Mouse (Mus musculus) kidney, postnatal 36 days (tissue): ENCODE data around the gene Mrpl35.

Experiments
- DNase-seq, 2 experiments: peaks; one replicate each; pipeline ENCODE4 v3.0.0; 2021 to 2022; ENCODE audit warnings: mixed read lengths in 2 of 2

Mrpl35 gene

GRCm38 (mm10) chr6:71799391-71799790, 27.4 kb downstream of the Mrpl35 start:
- DNase-seq: no peak

DNA sequence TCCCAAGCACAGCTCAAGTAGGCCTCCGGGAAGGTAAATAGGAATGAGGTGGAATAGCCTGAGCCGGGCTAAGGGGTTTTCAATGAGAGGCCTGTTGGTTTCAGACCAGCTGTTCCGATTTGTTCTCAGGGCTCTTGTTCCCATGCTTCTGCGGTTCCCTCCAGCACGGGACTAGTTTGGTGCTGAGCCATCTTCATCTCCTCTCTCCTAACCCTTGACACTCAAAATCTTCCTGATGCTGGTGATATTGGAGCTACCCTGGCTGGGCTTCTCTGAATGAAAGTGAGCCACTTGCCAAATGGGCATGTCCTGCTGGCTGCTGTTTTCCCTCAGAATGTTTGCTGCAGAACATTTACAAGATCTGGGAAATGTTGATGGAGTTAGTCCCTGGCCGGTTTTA, 35.0 kb downstream of the Mrpl35 start:
- no peak for DNase-seq

DNA sequence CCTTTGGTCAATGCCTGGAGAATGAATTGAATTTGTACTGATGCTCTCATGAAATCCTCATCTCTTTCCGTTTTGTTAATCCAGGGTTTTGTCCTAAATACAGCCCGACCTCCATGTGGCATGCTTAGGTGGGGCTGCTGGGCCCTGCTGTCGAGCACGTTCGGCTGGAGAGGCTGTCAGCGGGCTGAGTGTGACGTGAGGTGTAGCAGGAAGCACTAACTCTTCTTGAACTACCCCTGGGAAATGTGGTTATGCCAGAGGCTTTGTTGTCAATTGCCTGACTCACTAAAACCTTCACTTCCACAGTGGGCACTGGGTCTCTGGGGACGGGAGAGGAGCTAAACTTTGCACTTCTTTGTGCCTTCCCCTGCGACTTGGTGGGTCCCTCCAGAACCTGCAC, 38.4 kb downstream of the Mrpl35 start:
- DNase-seq: no peak

- DNase-seq: no peak
Measured at GRCm38 (mm10) chr6:71783165-71783564, 43.6 kb downstream of the Mrpl35 start.

DNA sequence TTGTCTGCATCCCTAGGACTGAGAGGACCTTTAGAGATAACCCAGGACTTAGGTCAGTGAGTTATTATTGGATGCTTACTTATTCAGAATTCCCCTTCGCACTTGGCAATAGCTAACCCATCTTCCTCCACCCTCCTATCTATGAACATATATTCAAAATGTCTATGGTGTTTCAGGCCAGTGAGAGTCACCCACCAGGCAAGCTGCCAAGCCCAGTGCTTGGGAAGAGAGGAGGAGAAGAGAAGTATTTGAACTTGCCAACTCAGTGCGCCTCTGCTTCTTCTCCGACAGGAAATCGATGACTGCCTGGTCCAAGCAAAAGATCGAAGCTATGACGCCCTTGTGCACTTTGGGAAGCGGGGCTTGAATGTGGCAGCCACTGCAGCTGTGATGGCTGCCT, 46.3 kb downstream of the Mrpl35 start:
- no peak for DNase-seq

- no peak for DNase-seq
Measured at GRCm38 (mm10) chr6:71779831-71780230, 46.9 kb downstream of the Mrpl35 start.

DNA sequence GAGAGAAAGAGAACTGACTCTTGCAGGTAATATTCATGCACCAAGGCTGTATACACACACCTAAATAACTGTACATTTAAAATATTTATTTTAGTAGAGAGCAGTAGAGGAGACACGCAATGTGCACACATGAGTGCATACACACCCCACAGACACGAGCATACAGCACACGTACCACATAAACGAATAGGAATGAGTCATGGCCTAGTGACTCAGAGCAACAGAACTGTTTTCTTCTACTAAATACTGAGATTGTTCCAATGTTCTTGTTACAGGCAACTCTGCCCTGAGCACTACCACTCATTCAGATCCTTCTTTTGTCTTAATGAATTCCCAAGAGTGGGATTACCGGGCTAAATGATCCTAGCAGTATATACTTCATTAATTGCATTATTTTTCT, 48.8 kb downstream of the Mrpl35 start:
- no peak for DNase-seq

GRCm38 (mm10) chr6:71772636-71773208, 54.0 kb downstream of the Mrpl35 start:
- no peak for DNase-seq

DNA sequence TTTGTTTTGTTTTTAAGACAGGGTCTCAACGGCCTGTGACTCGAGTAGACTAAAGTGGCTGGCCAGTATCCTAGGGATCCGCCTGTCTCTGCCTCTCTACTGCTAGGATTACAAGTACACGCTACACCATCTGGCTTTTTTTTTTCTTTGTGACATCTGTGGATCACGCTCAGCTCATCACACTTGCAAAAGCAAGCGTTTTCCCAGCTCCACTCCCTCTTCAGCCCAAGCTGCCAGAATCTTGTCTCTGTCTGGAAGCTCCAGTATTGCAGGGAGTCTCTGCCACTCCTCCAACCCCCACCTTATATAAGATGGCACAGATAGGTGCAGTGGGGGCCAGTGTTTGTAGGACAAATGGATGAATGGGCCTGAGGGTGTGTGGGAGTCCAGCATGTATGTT, 54.6 kb downstream of the Mrpl35 start:
- DNase-seq: no peak

GRCm38 (mm10) chr6:71771282-71771681, 55.5 kb downstream of the Mrpl35 start:
- DNase-seq: no peak

- no peak for DNase-seq
Measured at GRCm38 (mm10) chr6:71770856-71771255, 55.9 kb downstream of the Mrpl35 start.

DNA sequence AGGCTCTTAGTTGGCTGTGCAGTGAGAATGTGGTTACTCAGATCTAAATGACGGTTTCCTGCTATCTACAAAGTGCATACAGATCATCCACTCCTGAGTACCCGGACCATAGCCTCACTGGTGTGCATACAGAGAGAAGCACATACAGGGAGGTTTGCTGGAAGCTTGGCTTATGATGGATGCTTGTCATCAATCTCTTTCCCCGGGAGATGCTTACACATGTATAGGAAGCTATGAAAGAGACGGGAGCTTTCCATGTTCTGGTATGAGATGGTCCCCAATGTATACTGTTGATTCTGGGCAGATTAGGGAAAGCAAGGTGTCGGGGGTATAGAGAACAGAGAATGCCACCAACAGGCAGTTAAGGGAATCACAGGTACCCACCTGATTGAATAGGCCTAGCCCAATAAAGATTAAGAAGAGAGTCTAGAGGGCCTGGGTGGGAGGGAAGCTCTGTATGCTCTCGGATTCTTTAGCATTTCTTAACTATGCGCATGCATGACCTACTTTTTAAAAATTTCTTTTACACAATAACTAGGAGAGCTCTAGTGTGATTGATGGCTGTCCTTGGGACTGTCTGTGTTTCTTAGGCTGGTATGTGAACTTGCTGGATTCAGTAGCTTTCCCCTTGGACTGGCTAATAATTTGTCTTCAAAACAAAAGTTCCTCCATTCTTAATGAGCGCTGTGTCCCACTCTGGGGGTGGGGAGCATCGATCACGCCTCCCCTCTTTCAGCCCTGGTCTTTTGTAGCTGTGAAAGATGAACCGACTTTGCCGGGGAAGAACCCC, 56.7 kb downstream of the Mrpl35 start:
- DNase-seq: no peak

- DNase-seq: no peak
Measured at GRCm38 (mm10) chr6:71767761-71768160, 59.0 kb downstream of the Mrpl35 start.
